Mouse (Mus musculus) stomach, embryonic 15.5 days (tissue): ENCODE results near the gene Arpp21. TPM values are rescaled to one million over a fixed set of nuclear protein-coding genes. Genes with fewer than 3 reads are reported as not detected.
"Not testable (repeated sequence)": the region's sequence is repeated elsewhere in the genome, so short reads cannot be mapped to it uniquely, and the experiment has no call there.

Experiments
- ATAC-seq: fragments of 200-750 bp; cut with Nextera tagmentation; 2 replicates; pipeline ENCODE4 v1.8.0; 2017; ENCODE audit warnings: low read depth, moderate number of reproducible peaks, moderate TSS enrichment; ENCODE audit not compliant: insufficient read depth, low FRiP score
- H3K27ac ChIP-seq: fragments of 300-500 bp; sonication (generic); 2 replicates; pipeline ENCODE4 v1.5.1; 2015; ENCODE audit warnings: mild to moderate bottlenecking, inconsistent platforms
- H3K27me3 ChIP-seq: fragments of 300-500 bp; sonication (generic); replicated peaks from 2 replicates; pipeline ENCODE4 v1.6.1; 2015; ENCODE audit warnings: inconsistent platforms
- H3K36me3 ChIP-seq: fragments of 300-500 bp; sonication (generic); 2 replicates; pipeline ENCODE4 v1.6.1; 2015; ENCODE audit warnings: inconsistent platforms
- H3K4me1 ChIP-seq: fragments of 300-500 bp; sonication (generic); 2 replicates; pipeline ENCODE4 v1.6.1; 2015; ENCODE audit warnings: inconsistent platforms
- H3K4me2 ChIP-seq: fragments of 300-500 bp; sonication (generic); 2 replicates; pipeline ENCODE4 v1.6.1; 2015; ENCODE audit warnings: mild to moderate bottlenecking, inconsistent platforms
- H3K4me3 ChIP-seq: fragments of 300-500 bp; sonication (generic); replicated peaks from 2 replicates; pipeline ENCODE4 v1.5.1; 2015; ENCODE audit warnings: inconsistent platforms
- H3K9ac ChIP-seq: fragments of 300-500 bp; sonication (generic); 2 replicates; pipeline ENCODE4 v1.6.1; 2015; ENCODE audit warnings: inconsistent platforms
- H3K9me3 ChIP-seq: fragments of 300-500 bp; sonication (generic); 2 replicates; pipeline ENCODE4 v1.6.1; 2016; ENCODE audit warnings: inconsistent platforms
- WGBS: fragments of 180-500 bp; shearing (Covaris S2); methylation state at CpG from one replicate; pipeline ENCODE4 v1.1.7; 2015; 5-methylcytosine and 5-hydroxymethylcytosine counted together
- polyA plus RNA-seq: library from polyadenylated mRNA; unstranded; fragments of >200 nt; fragmentation: Nextera tagmentation; extraction: Ambion mirVana; gene quantifications from 2 replicates; pipeline ENCODE4 v1.2.1, GENCODE M21; 2015

The Arpp21 gene
- polyA plus RNA-seq, 1 experiment from 2014 or later = 1.2 TPM

DNA sequence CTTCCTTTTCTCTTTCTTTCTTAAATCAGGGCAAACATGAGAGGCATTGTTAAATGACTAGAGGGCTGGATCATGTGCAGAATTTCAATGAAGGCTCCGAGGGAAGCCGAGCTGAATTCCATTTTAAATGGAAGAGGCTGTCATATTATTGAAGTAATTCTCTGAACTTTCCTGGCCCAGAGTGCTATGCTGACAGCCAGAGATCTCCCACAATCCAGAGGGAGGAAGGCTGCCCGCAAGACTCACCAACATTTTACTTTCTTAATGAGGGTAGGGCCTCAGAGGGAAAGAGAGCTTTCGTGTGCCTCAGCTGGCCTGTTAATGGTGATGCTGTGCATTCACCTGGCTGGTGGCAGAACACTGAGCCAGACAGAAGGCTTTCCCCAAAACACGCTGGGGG lies 160.5 kb downstream of the Arpp21 start:
- WGBS = 67% methylated on average over 5 of the region's 5 CpGs
- ATAC-seq = no peak
- no peaks in the 10 kb centered on the region for H3K36me3 ChIP-seq
- no peaks in the 10 kb centered on the region for H3K9me3 ChIP-seq
- H3K9ac ChIP-seq = no peak overlapping the region
- H3K4me3 ChIP-seq = no peak overlapping the region
- no peak overlapping the region for H3K4me2 ChIP-seq
- H3K4me1 ChIP-seq = no peaks in the 10 kb centered on the region
- no peak overlapping the region for H3K27ac ChIP-seq
- no peaks in the 10 kb centered on the region for H3K27me3 ChIP-seq

DNA sequence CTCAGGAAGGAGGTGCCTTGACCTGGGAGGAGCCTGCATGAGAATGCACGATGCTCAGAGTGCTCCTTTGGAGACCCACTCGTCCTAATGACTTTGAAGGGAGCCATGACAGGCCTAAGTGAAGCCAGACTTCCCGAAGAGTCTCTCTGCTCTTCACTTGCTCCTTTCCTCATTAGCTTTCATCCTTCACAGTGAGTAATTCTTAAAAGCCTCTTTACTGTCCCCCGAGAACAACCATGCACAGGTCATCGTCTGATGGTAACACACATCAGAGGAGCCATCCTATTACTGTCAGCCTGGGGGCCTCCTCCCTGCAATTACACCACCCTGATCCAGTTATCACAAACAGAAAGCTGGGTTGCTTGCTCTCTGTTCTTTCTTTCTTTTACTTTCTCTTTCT lies 160.9 kb downstream of the Arpp21 start:
- H3K9ac ChIP-seq = no peak overlapping the region
- 39% methylated on average over 5 of the region's 5 CpGs for WGBS
- no peaks in the 10 kb centered on the region for H3K36me3 ChIP-seq
- no peak for ATAC-seq
- H3K4me2 ChIP-seq = no peak overlapping the region
- no peak overlapping the region for H3K4me3 ChIP-seq
- H3K9me3 ChIP-seq = no peaks in the 10 kb centered on the region
- no peaks in the 10 kb centered on the region for H3K4me1 ChIP-seq
- no peaks in the 10 kb centered on the region for H3K27me3 ChIP-seq
- H3K27ac ChIP-seq = no peak overlapping the region

DNA sequence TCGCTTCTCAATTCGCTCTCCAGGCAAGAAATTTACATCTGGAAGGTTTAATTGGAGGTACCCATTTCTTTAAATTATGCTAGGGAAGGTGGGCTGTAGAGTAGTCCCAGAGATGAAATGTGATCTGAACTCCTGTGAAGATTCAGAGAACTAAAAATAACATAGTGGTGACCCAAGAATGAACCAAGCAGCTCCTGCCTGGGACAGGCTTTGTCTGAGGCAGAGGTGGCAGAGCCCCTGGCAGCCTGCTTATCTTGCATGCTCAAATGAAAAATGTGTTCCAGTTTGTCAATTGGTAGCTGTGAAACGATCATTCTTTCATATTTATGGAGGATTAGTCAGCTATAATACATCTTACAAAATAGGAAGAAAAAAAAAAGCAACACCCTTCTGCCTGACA lies 164.4 kb downstream of the Arpp21 start:
- H3K9ac ChIP-seq = no peak overlapping the region
- no peak for ATAC-seq
- H3K27ac ChIP-seq = no peak overlapping the region
- 30% methylated on average over 3 of the region's 3 CpGs for WGBS
- no peak overlapping the region for H3K4me2 ChIP-seq
- H3K4me3 ChIP-seq = no peak overlapping the region
- H3K27me3 ChIP-seq = no peaks in the 10 kb centered on the region
- H3K4me1 ChIP-seq = no peaks in the 10 kb centered on the region
- H3K9me3 ChIP-seq = no peaks in the 10 kb centered on the region
- no peaks in the 10 kb centered on the region for H3K36me3 ChIP-seq

DNA sequence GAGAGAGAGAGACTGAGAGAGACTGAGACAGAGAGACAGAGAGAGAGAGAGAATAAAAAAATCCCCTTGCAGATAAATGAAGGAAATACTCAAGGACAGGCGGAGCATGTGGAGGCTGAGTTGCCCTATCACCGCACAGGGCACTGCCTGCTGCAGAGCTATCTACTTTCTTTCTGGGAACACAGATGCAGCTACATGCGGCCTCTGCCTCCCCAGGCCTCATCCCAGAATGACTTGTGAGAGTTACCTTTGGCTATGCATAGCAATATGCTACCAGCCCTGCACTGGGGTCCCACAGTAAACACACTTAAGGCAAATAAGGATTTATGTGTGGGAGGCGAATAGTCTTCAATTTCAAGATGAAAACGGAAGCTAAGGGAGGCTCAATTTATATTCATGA lies 164.8 kb downstream of the Arpp21 start:
- no peak for ATAC-seq
- no peak overlapping the region for H3K4me2 ChIP-seq
- H3K4me1 ChIP-seq = no peaks in the 10 kb centered on the region
- no peak overlapping the region for H3K9ac ChIP-seq
- H3K27me3 ChIP-seq = no peaks in the 10 kb centered on the region
- WGBS = 35% methylated on average over 5 of the region's 5 CpGs
- H3K9me3 ChIP-seq = no peaks in the 10 kb centered on the region
- H3K36me3 ChIP-seq = no peaks in the 10 kb centered on the region
- H3K4me3 ChIP-seq = no peak overlapping the region
- no peak overlapping the region for H3K27ac ChIP-seq

DNA sequence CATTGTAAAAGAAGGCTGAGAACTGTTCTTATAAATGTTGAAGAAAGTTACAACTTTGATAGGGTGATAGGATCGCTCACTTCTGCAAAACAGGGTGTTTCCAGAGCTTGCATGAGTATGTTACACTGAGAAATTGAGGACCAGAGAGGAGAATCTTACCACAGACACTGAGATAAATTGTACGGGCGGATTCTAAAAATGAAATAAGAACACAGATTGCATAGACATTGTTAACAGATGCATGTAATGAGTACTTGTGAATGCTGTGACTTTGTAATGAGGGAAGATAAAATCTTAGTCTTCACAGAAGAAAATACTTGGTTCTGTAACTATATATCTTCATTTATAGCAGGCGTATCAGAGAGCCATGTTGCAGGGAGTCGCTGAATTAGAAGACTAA lies 167.5 kb downstream of the Arpp21 start:
- WGBS = 86% methylated on average over 5 of the region's 5 CpGs
- ATAC-seq = no peak
- no peaks in the 10 kb centered on the region for H3K9me3 ChIP-seq

DNA sequence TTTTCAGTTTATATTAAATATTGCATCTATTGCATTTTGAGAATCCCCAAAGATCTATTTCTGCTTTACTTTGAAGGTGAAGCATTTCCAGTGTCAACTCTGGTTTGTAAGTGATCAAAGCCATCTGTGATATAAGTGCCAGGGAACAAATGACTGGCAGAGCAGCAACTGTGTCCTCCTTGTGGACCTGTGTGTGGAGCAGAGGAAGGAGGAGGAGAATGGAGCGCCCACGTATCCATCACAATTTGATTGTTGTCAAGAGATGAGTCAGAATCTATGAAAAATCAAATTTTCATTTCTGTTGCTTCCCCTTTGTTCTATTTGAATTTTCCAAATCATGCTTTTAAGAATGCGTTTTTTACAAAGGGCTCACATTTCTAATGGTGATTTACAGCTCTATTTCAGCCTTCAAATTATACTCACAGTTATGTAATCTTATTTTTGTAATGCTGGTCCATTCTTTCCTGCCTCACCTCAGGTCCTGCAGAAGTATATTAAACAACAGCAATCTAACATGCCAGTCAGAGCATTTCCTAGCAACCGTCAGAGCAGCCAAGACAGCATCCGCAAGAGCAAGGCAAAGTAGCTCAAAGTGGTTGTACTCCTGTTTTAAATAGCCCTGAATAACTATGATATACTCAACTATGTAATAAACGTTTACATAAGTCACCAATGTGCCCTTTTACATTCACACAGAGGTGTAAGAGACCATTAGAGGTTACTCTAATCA lies 174.9 kb downstream of the Arpp21 start:
- Histone ChIP-seq H3K4me1 (no peaks in the 10 kb centered on the region), H3K9me3 (no peaks in the 10 kb centered on the region), H3K27ac (no peak overlapping the region), H3K4me2 (no peak overlapping the region), H3K9ac (no peak overlapping the region), H3K27me3 (no peaks in the 10 kb centered on the region), H3K36me3 (no peaks in the 10 kb centered on the region), H3K4me3 (no peak overlapping the region)
- WGBS = 60% methylated on average over 6 of the region's 6 CpGs
- ATAC-seq = no peak

More for the DNA sequence above, 167.5 kb downstream of the Arpp21 start:
- no peak overlapping the region for H3K4me3 ChIP-seq
- no peaks in the 10 kb centered on the region for H3K36me3 ChIP-seq
- H3K9ac ChIP-seq = no peak overlapping the region
- no peak overlapping the region for H3K27ac ChIP-seq
- no peak overlapping the region for H3K4me2 ChIP-seq
- no peaks in the 10 kb centered on the region for H3K4me1 ChIP-seq
- H3K27me3 ChIP-seq = no peaks in the 10 kb centered on the region

DNA sequence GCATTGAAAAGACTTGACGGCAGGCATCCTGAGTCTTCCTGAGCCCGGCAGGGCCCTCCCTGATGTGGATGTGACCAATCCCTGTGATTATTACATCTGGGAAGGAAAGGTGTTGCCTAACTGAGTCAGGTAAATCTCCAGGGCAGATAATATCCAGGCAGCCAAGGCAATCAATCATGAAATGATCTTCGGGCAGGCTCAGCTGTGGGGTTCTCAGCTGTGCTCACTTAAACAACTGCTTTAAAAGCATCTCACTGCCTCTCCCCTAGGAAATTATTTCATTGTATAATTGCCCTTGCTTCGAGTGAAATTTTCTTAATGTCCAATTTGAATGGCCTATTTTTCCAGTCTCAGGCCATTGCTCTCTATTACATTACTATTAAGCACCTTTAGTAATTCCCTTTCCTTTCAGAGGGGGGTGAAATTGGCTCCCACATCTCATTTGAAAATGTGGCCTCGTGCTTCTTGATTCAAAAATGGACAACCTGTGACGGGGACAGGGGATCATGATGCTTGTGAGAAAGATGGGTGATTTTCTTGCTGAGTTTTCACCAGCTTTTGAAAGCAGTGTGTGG lies 180.8 kb downstream of the Arpp21 start:
- no peaks in the 10 kb centered on the region for H3K27me3 ChIP-seq
- no peak overlapping the region for H3K27ac ChIP-seq
- no peaks in the 10 kb centered on the region for H3K4me1 ChIP-seq
- H3K36me3 ChIP-seq = no peaks in the 10 kb centered on the region
- no peak overlapping the region for H3K4me2 ChIP-seq
- H3K9ac ChIP-seq = no peak overlapping the region
- no peak overlapping the region for H3K4me3 ChIP-seq
- 64% methylated on average over 6 of the region's 6 CpGs for WGBS
- no peaks in the 10 kb centered on the region for H3K9me3 ChIP-seq
- ATAC-seq = no peak

DNA sequence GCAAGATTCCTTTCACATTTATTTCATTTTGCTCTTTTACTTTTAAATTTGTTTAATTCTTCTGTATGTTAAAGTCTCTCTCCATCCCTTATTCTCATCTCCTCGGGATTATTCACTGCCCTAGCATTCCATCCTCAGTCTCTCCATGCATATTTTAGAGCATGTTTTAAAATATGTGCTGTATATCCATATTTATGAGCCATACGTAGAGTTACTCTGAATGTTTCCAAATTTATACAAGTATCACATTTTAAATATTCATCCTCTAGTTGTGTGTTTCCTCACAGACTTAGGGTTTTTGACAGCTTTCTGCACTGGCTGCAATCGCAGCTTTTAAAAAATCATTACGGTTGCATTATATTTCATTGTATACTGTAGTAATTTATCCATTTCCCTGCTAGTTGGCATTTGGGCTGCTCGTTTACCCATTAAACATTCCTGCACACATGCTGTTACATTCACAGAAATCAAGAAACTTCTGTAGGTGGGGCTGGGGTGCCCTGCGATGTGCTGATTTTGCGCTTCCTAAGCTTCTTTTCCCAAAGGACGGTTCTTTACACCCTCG lies 187.8 kb downstream of the Arpp21 start:
- no peaks in the 10 kb centered on the region for H3K27me3 ChIP-seq
- H3K4me2 ChIP-seq = no peak overlapping the region
- H3K9ac ChIP-seq = no peak overlapping the region
- no peak for ATAC-seq
- H3K4me3 ChIP-seq = no peak overlapping the region
- no peaks in the 10 kb centered on the region for H3K4me1 ChIP-seq
- no peak overlapping the region for H3K27ac ChIP-seq
- no peaks in the 10 kb centered on the region for H3K9me3 ChIP-seq
- WGBS = 79% methylated on average over 9 of the region's 9 CpGs
- H3K36me3 ChIP-seq = no peaks in the 10 kb centered on the region

DNA sequence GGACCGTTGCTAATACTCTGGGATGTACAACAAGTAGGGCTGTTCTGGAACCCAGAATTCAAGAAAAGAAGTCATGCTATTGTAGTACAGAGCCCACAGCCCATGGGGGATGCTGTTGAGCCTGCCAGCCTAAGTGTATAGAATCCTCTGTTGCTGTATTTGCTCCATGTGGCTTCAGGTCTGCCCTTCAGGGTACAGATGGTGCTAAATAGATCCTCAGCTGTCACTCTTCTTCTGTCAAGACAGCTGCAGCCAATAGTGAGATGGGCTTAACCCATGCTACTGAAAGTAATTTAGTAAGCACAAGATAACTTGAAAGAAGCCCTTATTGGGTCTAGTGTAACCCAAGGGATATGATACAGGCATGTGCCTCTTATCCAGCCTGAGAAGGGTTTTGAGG lies 195.2 kb downstream of the Arpp21 start:
- H3K4me3 ChIP-seq = no peak overlapping the region
- 84% methylated on average over 1 of the region's 1 CpGs for WGBS
- no peak overlapping the region for H3K4me2 ChIP-seq
- no peak overlapping the region for H3K27ac ChIP-seq
- no peaks in the 10 kb centered on the region for H3K9me3 ChIP-seq
- H3K27me3 ChIP-seq = no peaks in the 10 kb centered on the region
- no peak overlapping the region for H3K9ac ChIP-seq
- H3K4me1 ChIP-seq = no peaks in the 10 kb centered on the region
- no peaks in the 10 kb centered on the region for H3K36me3 ChIP-seq
- ATAC-seq = no peak

DNA sequence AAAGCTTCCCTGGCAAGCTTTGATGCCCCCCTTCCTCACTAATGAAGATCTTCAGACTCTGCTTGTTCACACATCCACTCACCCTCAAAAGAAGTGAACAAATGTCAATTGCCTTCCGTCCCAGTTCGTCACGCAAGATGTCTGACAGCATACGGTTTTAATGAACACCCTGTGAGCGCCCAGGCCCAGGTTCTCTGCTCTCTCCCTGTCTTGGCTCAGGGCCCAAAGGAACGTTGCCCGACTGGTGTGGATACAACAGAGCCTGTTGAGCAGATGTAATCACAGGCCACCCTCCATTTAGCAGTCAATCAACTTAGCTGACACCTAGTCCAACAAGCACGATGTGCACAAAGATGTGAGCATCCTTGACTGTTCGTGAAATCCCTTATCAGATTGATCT lies 198.0 kb downstream of the Arpp21 start:
- Histone ChIP-seq H3K36me3 (no peaks in the 10 kb centered on the region), H3K4me3 (no peak overlapping the region), H3K4me1 (no peaks in the 10 kb centered on the region), H3K4me2 (no peak overlapping the region), H3K27ac (no peak overlapping the region), H3K9me3 (no peaks in the 10 kb centered on the region), H3K9ac (no peak overlapping the region), H3K27me3 (no peaks in the 10 kb centered on the region)
- no peak for ATAC-seq
- WGBS = 51% methylated on average over 9 of the region's 9 CpGs

DNA sequence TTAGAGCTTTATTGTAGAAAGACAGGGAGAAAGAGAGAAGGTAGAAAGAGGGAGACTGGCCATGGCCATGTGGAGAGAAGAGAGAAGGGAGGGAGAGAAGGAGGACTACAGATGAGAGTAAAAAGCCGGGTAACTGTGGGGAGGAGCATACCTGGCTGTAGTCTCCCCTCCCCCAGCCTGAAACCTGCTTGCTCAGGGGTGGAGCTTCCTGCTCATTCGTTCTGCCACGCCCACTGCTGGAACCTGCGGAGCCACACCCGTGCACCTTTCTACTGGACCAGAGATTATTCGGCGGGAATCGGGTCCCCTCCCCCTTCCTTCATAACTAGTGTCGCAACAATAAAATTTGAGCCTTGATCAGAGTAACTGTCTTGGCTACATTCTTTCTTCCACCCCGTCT lies 201.9 kb downstream of the Arpp21 start:
- not testable (repeated sequence) for H3K4me3 ChIP-seq, H3K9ac ChIP-seq, H3K9me3 ChIP-seq, H3K4me1 ChIP-seq, H3K27me3 ChIP-seq, H3K4me2 ChIP-seq, ATAC-seq, H3K36me3 ChIP-seq, H3K27ac ChIP-seq
- WGBS = 24% methylated on average over 2 of the region's 10 CpGs

DNA sequence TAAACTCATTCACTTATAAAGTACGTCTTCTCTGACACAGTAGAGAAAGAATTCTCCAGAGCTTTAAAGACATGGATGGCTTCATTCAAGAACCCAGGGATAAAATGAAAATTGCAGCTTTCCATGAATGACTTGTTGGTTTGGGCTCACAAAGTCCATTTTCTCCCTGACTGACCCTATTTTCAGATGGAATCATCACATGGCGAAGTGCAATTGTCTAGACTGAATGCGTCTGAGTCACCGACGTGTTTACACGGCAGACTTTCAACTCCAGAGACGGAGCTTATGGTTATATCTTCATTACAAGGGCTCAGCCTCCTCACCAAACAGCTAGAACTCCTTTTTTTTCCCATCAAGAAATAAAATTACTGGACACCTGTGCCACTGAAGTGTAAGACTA lies 203.6 kb downstream of the Arpp21 start:
- H3K27me3 ChIP-seq = no peaks in the 10 kb centered on the region
- no peaks in the 10 kb centered on the region for H3K9me3 ChIP-seq
- no peak overlapping the region for H3K4me3 ChIP-seq
- no peak overlapping the region for H3K9ac ChIP-seq
- H3K27ac ChIP-seq = no peak overlapping the region
- no peaks in the 10 kb centered on the region for H3K36me3 ChIP-seq
- no peak overlapping the region for H3K4me2 ChIP-seq
- no peak for ATAC-seq
- 79% methylated on average over 7 of the region's 7 CpGs for WGBS
- no peaks in the 10 kb centered on the region for H3K4me1 ChIP-seq
